Mouse (Mus musculus): ENCODE results near the gene Gm17402. TPM values are rescaled to one million over a fixed set of nuclear protein-coding genes. Genes with fewer than 3 reads are reported as not detected.

Gene Gm17402
- polyA plus RNA-seq (2014; fragmentation: Illumina TruSeq; extraction: RNeasy Lipid Tissue Mini Kit (QIAGEN cat#74804)) = not detected

DNA sequence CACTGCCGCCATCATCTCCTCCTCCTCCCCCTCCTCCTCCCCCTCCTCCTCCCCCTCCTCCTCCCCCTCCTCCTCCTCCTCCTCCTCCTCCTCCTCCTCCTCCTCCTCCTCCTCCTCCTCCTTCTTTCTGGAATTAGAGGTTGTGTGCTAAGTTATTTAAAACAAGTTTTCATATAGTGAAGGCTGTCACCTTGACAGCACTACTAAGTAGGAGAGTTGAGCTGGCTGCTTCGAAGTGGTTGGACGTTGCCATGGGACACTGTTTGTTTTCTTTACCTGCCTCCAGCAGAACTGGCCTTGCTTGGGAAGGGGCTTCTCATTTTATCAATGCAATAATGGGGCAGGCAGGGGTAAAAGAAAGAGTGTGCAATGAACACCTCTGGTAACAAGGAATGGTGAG is at the start of gene Gm17402:
Gene Gm17402 (minus strand): TSS at position 101 of the 400 bp plus-strand sequence.

DNA sequence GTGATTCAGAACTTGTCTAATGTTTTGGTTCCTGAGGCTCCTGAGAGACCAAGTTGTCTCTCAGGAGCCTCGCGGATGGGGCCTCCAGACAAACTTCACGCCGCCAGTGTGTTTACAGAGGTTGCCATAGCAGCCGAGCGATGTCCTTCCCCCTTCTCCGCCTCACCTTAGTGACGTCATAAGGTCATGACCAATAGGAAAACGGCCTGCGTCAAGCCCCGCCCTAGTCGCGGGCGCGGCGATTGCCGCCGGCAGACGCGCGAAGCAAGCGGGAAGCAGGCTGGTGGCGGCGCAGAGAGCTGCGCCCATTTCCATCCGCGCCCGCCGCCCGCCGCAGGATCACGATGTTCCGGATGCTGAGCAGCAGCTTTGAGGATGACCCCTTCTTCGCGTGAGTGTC is 1.1 kb downstream of the Gm17402 start, which contains the start of gene Mlf1:
Gene Mlf1 (plus strand): TSS at position 226 of the 400 bp plus-strand sequence.

Other genes with a start within 250 kb of the Gm17402 start
- gene Mlf1, start 1.1 kb downstream of the Gm17402 start, polyA plus RNA-seq (2014; fragmentation: Illumina TruSeq; extraction: RNeasy Lipid Tissue Mini Kit (QIAGEN cat#74804)) = 171 TPM
- 64.5 TPM for gene Gfm1, start 54.9 kb upstream of the Gm17402 start, polyA plus RNA-seq (2014; fragmentation: Illumina TruSeq; extraction: RNeasy Lipid Tissue Mini Kit (QIAGEN cat#74804))
- 35.4 TPM for gene Lxn, start 88.8 kb upstream of the Gm17402 start, polyA plus RNA-seq (2014; fragmentation: Illumina TruSeq; extraction: RNeasy Lipid Tissue Mini Kit (QIAGEN cat#74804))
- gene Rarres1, start 140.4 kb upstream of the Gm17402 start, polyA plus RNA-seq (2014; fragmentation: Illumina TruSeq; extraction: RNeasy Lipid Tissue Mini Kit (QIAGEN cat#74804)) = not detected
- 194 TPM for gene Mfsd1, start 207.6 kb upstream of the Gm17402 start, polyA plus RNA-seq (2014; fragmentation: Illumina TruSeq; extraction: RNeasy Lipid Tissue Mini Kit (QIAGEN cat#74804))